Mouse (Mus musculus): Measurements from ENCODE around the gene Lrp6. TPM values are rescaled to one million over a fixed set of nuclear protein-coding genes. Genes with fewer than 3 reads are reported as not detected.

Lrp6 gene
- total RNA-seq, 2 experiments from 2014 or later, result 77.3 to 78.5 TPM

DNA sequence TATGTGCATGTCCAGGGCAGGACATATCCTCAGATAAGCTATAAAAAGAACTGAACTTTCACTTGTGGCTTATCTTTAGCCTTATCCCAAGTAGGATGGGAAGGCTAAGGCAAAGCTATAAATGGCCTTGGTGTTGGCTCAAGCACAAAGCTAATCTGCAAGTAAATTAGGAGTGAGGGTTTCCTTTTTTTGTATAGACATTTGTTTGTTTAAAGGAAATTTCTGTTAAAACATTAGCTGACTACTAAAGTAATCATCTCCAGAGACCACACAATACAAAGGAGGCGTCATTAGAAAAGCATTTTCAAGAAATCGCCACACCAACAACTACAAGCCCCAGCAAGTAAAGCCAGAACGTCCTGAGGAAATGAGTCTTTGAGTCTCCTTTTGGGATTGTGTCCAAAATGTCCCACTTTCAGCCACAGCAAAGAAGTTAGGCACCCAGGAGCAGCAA, 8.6 kb upstream of the Lrp6 start:
- DNase-seq, result no peak

- no peak for DNase-seq
Measured at GRCm38 (mm10) chr6:134567986-134568556, 1.3 kb upstream of the Lrp6 start.

GRCm38 (mm10) chr6:134566248-134566817, 432 bp downstream of the Lrp6 start:
- DNase-seq, result peak; percentile 47

DNA sequence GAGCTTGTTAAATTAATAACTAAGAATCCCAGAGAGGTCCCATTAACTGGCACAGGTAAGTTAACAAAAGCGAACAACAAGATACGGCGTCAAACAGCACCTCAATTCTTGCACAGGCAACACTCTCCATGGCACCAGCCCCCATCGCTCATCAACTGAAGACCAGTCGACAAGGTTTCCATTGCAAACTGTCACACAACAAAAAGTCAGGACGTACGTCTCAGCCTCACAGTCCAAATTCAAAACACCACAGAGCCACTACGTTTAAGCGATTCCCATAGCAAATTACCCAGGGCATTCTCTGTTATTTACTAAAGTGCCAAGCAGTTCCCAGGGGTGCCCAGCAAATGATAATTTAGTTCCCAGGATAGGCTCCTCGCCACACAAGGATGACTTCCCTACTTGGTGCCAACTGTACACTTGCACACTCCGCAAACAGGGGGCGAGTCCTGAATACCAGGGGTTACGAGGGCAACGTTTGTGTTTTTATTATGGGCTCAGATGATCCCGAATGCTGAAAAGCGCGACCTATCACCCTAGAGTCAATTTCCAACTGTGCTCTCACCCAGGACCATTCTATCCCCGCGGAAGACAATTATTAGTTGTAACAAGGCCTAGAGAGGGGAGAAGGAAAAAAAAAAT, 1.0 kb downstream of the Lrp6 start:
- peak; percentile 49 for DNase-seq

GRCm38 (mm10) chr6:134564539-134564938, 2.2 kb downstream of the Lrp6 start:
- no peak for DNase-seq

DNA sequence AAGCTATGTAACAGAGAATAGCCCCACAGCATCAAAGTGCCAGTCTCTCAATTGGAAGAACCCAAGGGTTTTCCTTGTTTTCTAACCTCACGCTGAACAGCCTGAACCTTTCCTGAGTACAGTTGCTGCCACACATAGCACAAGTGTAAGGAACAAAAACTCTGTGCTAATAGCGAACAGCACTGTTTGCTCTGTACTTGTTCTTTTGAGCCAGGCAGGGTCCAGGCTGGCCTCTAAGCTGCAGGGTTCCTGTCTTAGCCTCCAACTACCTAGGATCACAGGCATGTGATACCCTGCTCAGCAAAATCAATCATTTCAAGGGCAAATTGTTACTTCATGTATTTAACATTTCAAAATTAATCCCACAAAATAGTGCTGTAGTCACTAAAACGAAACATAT, 7.1 kb downstream of the Lrp6 start:
- DNase-seq, result no peak

- no peak for DNase-seq
Measured at GRCm38 (mm10) chr6:134558546-134559129, 8.1 kb downstream of the Lrp6 start.

- no peak for DNase-seq
Measured at GRCm38 (mm10) chr6:134557043-134557442, 9.7 kb downstream of the Lrp6 start.

GRCm38 (mm10) chr6:134556185-134556950, 10.4 kb downstream of the Lrp6 start:
- DNase-seq, result peak; percentile 68

DNA sequence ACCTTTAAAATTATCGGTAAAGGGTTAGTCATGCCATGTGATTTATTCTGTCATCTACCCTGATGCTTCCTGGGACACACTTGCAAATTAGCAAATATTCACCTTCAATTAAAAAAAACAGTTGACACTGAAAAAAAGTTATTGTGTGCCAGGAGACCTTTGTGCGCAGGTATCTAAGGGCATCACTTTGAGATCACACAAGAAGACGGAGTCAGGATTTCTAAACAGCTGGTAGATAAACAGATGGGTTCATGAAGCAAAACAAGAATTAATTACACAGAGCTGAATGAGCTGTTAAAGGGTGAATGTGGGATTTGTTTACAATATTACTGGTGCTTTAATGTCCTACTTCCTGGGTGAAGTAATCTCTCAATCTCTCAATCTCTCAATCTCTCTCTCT, 11.6 kb downstream of the Lrp6 start:
- no peak for DNase-seq

DNA sequence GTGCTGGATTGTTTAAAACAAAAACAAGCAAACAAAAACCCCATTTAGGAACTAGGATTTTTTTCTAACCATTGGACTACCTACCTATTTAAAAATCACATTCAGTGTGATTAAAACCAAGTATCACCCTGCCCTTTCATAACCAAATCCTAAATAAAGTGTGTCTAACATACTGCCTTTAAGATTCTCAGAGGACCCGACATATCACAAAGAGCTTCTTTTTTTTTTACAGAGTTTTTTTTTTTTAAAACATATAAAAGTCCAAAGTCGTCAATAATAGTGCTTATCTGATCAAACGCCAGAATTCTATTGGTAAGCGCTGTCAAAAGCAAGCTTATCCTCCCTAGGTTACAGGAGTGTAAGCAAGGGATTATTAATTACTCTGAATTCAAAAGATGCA, 12.5 kb downstream of the Lrp6 start:
- no peak for DNase-seq

DNA sequence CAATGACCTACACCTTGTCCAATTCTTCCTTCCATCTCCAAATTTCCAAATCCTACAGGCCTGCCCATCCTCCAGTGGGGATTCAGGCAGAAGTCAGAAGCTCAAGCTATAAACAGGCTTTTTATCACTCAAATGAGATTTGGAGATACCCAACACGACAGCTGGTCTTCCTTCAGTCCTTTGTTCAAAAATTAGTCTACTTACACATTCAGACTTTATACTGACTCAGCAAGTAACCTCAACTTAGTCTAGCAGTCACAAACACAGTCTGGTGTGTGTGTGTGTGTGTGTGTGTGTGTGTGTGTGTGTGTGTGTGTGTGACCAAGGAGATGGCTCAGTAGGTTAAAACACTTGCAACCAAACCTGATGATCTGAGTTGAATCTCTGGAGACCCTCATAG, 15.8 kb downstream of the Lrp6 start:
- DNase-seq, result no peak

GRCm38 (mm10) chr6:134550396-134550795, 16.4 kb downstream of the Lrp6 start:
- DNase-seq, result no peak

GRCm38 (mm10) chr6:134544843-134545242, 21.9 kb downstream of the Lrp6 start:
- DNase-seq, result no peak

DNA sequence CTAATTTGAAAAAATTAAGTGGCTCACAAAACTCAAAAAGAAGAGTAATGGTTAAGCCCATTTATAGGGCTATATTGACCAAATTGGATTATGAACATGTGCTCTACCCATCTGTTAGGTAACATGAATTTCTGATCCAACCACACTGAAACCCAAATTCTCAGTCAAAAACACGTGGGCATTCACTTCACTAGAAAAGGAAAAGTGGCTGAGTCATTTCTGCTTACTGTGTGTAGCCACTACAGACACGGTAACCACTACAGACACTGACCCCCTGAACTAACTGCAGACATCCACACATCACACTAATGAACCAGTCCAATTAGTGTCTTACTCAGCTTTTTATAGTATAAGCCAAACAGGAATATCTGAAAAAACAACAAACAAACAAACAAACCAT, 22.7 kb downstream of the Lrp6 start:
- DNase-seq, result no peak

DNA sequence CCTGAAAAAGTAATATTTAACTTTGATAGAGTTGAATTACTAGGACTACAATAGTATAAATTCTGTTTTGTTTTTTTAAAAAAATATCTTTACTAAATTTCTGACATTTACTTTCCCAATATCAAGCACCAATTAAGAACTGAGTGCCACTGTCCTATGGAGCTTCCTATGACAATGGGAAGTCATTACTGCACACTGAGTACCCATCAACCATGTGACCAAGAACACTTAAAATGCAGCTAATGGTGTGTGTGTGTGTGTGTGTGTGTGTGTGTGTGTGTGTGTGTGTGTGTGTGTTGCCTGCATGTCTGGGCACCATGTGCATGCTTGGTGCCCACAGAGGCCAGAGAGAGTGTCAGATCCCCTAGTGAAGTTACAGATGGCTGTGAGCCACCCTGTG, 23.2 kb downstream of the Lrp6 start:
- no peak for DNase-seq

GRCm38 (mm10) chr6:134542374-134542773, 24.4 kb downstream of the Lrp6 start:
- DNase-seq, result no peak

- DNase-seq, result no peak
Measured at GRCm38 (mm10) chr6:134540161-134540560, 26.6 kb downstream of the Lrp6 start.

DNA sequence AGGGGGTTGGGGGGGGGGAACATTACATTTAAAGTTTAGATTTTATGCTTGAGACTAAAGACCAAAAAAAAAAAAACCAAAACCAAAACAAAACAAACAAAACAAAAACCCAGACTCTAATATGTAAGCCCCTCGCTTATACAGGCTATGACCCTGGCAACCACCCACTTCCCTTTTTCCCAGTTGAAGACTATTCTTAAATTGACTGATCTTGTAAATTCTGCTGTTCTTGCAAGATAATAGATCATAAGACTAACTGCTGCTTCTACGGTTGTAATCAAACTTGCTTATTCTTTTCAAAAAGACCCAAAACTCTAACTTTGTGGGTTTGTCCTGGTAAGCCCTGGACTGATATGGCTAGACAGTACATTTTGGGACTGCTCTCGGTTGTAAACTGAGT, 27.3 kb downstream of the Lrp6 start:
- DNase-seq, result no peak

DNA sequence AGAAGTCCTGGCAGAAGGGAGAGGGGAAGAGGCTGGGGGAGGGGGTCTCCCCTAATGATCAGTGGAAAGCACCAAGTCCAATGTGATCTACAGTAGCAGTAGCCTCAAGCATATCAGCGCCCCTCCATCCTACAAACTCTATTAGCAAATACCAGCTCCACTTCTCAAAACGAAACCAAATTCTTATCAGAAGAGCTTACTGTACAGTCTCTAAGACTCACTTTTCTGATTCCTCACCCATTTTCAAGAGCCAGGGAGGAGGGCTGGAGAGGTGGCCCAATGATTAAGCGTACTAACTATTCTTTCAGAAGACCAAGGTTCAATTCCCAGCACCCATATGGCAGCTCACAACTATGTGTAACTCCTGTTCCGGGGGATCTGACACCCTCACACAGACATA, 28.0 kb downstream of the Lrp6 start:
- DNase-seq, result no peak

DNA sequence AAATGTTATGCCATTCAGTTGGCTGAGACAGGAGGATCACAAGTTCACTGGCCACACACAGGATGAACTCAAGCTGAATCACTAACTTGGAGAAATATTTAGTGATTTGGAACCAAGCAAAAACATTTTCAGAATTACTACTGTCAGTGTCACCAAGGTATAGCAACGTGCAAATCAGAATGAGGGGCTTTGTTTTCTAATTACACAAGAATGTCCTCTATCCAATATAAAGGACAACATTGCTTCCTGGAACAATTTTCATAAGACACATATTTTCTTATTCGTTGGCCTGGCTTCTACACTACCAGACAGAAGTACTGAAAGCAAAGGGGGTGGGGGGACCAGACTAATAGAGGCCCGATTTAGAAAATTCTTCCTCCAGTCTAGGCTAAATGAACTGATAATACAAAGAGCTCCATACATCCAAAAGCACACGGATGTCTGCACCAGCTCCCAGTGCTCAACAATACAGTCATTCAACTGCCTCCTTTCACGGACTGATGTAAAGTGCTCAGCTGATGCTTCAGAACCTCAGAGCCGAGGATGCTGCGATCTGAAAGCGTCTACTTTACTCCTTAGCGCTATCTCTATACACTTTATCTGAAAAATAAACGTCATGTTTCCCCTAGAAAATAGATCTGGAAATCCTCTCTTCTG, 29.2 kb downstream of the Lrp6 start:
- DNase-seq, result no peak

DNA sequence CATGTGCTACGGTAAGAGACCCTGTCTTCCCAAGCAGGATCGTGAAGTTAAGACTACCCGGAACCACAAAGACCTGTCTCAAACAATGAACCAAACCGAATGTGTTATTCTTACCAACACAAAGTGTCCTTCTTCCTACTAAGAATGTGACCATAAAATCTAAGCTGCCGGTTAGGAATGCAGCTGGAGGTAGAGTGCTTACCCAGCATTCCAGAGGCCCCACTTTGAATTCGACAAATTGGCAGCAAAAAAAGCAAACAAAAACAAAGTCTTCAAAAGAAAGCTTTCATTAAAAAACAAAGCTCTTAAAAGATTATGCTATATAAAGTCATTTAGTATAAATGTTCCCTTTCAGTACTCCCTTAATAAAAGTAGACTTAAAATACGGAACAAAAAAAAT, 31.6 kb downstream of the Lrp6 start:
- DNase-seq, result no peak

Measured in adrenal gland, postnatal 10 days (tissue).